Mouse (Mus musculus) intestine, postnatal 0 days (tissue): ENCODE measurements around the gene Gm17657. TPM values are rescaled to one million over a fixed set of nuclear protein-coding genes. Genes with fewer than 3 reads are reported as not detected.

ENCODE experiments used
- ATAC-seq: fragments of 200-750 bp; cut with Nextera tagmentation; 2 replicates; pipeline ENCODE4 v1.8.0; 2017; ENCODE audit warnings: mild to moderate bottlenecking, moderate TSS enrichment, moderate library complexity
- H3K27ac ChIP-seq: fragments of 300-500 bp; sonication (generic); 2 replicates; pipeline ENCODE4 v1.5.1; 2014; ENCODE audit warnings: mild to moderate bottlenecking, low read depth, low read length, moderate library complexity
- H3K27me3 ChIP-seq: fragments of 300-500 bp; sonication (generic); replicated peaks from 2 replicates; pipeline ENCODE4 v1.6.1; 2014; ENCODE audit warnings: low read length, mixed read lengths; ENCODE audit not compliant: control insufficient read depth, insufficient read depth
- H3K36me3 ChIP-seq: fragments of 300-500 bp; sonication (generic); 2 replicates; pipeline ENCODE4 v1.6.1; 2014; ENCODE audit warnings: mild to moderate bottlenecking, moderate library complexity; ENCODE audit not compliant: control insufficient read depth, insufficient read depth
- H3K4me1 ChIP-seq: fragments of 300-500 bp; sonication (generic); replicated peaks from 2 replicates; pipeline ENCODE4 v1.6.1; 2014; ENCODE audit warnings: antibody characterized with exemption, low read length, mixed read lengths; ENCODE audit not compliant: control insufficient read depth, insufficient read depth
- H3K4me2 ChIP-seq: fragments of 300-500 bp; sonication (generic); replicated peaks from 2 replicates; pipeline ENCODE4 v1.6.1; 2014; ENCODE audit warnings: low read depth, mild to moderate bottlenecking, moderate library complexity
- H3K4me3 ChIP-seq: fragments of 300-500 bp; sonication (generic); 2 replicates; pipeline ENCODE4 v1.5.1; 2014; ENCODE audit warnings: low read depth, low read length
- H3K9ac ChIP-seq: fragments of 300-500 bp; sonication (generic); 2 replicates; pipeline ENCODE4 v1.6.1; 2014; ENCODE audit warnings: mild to moderate bottlenecking, low read depth, low read length
- H3K9me3 ChIP-seq: fragments of 300-500 bp; sonication (generic); 2 replicates; pipeline ENCODE4 v1.6.1; 2016; ENCODE audit warnings: mixed run types; ENCODE audit not compliant: control insufficient read depth
- CTCF ChIP-seq: sonication (generic); IDR thresholded peaks from 2 replicates; pipeline ENCODE4 v1.5.1; 2016; ENCODE audit warnings: low read depth, mild to moderate bottlenecking, control low read depth, antibody characterized with exemption, moderate library complexity
- WGBS: fragments of 180-500 bp; shearing (Covaris S2); extraction: QIAGEN DNeasy Blood & Tissue Kit; methylation state at CpG from one replicate; pipeline ENCODE4 v1.1.7; 2014; 5-methylcytosine and 5-hydroxymethylcytosine counted together
- polyA plus RNA-seq: library from polyadenylated mRNA; unstranded; fragments of >200 nt; fragmentation: Nextera tagmentation; extraction: Ambion mirVana; gene quantifications from 2 replicates; pipeline ENCODE4 v1.2.1, GENCODE M21; 2015

Gene Gm17657
- polyA plus RNA-seq, 1 experiment from 2014 or later, result not detected

DNA sequence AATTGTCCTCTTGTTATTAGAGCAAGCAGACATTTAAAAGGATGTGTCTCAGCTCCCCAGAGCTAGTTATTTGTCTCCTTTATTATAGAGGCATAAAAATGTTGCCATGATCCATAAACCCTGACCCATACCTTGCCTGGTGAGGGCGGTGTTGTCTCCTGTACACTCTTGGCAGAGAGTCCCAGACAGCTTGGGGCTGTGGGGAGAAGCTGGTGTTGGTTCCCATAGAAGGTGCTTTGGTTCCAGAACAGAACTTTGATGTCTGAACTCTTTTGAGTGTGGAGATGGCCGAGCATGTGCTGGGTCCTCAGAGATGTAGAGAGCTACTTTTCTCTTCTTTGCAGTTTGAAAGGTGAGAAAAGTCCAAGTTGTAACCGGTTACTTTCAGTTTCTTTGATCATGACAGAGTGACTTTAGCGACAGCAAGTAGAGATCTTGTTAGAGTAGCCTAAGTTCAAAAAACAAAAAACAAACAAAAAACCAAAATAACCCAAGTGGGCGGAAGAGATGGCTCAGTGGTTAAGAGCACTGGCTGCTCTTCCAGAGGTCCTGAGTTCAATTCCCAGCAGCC is 2.8 kb upstream of the Gm17657 start, which contains the start of gene Tmem217:
Gene Tmem217, minus strand, starts transcription at position 224 of the 571 bp plus-strand sequence.
- H3K4me1 ChIP-seq, result peaks cover 13% of the 10 kb centered on the region; the same call in 1 of the 2 replicates
- no peak for ATAC-seq
- H3K36me3 ChIP-seq, result no peaks in the 10 kb centered on the region
- H3K27me3 ChIP-seq, result no peaks in the 10 kb centered on the region
- peak; percentile 45 for TF ChIP-seq CTCF
- H3K4me2 ChIP-seq, result peak within 1 kb of the TSS; percentile 93
- no peak within 1 kb of the TSS for H3K9ac ChIP-seq
- H3K9me3 ChIP-seq, result no peaks in the 10 kb centered on the region
- H3K27ac ChIP-seq, result peak within 1 kb of the TSS; percentile 21
- 66% methylated on average over 5 of the region's 5 CpGs for WGBS
- 0 out of 2 replicates have a peak within 1 kb of the TSS, but pooled peaks have one; percentile 14 for H3K4me3 ChIP-seq

DNA sequence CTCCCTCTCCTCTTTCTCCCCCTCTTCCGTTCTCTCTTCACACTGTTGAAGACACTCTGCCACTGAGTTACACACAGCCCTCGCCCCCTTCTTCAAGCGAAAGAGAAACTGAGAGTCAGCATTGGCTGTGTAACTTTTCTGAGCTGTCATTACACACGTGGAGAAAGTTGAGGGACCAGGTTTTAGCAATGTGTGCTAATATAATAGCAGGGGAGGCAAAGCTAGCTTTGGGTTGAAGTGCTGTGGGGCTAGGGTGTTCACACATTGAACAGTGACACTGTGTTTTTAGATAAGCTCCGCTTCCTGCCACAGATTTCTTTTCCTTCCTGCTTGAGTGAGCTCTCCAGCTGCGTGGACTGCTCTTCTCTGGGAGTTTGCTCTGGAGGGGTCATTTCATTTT is 1.6 kb upstream of the Gm17657 start:
- no peak for ATAC-seq
- Histone ChIP-seq H3K27ac (peak overlapping the region; percentile 21; the same call in 1 of the 2 replicates), H3K4me3 (peak overlapping the region; percentile 14; the same call in 1 of the 2 replicates)

DNA sequence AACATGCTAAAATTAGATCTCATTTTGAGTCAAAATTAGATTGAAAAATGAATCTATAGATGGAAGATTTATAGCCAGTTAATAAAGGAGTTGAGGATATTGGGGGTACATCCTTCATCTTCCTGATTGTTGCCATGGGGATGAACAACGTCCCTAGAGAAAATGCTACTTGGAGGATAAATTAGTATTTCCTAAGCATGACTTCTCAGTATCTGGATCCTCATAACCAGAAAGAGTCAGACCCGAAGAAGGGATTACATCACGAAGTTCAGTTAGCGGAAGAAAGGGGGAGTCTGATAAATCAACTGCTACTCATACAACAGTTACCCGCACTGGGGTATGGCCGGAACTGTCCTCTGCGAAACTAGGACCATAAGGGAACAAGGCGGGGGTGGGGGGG is 444 bp downstream of the Gm17657 start:
- Histone ChIP-seq H3K36me3 (no peaks in the 10 kb centered on the region), H3K9me3 (no peaks in the 10 kb centered on the region), H3K9ac (no peak overlapping the region), H3K27ac (no peak overlapping the region), H3K27me3 (no peaks in the 10 kb centered on the region), H3K4me3 (peak overlapping the region; percentile 73; the same call in 1 of the 2 replicates), H3K4me1 (peaks cover 13% of the 10 kb centered on the region; the same call in 1 of the 2 replicates), H3K4me2 (peak overlapping the region; percentile 93)
- WGBS, result 46% methylated on average over 8 of the region's 8 CpGs
- no peak for ATAC-seq
- TF ChIP-seq CTCF, result no peak

More for the DNA sequence above, 1.6 kb upstream of the Gm17657 start:
- H3K9me3 ChIP-seq, result no peaks in the 10 kb centered on the region
- WGBS, result 33% methylated on average over 6 of the region's 6 CpGs
- peaks cover 13% of the 10 kb centered on the region; the same call in 1 of the 2 replicates for H3K4me1 ChIP-seq
- no peaks in the 10 kb centered on the region for H3K36me3 ChIP-seq
- no peak overlapping the region for H3K9ac ChIP-seq
- no peak for TF ChIP-seq CTCF
- H3K27me3 ChIP-seq, result no peaks in the 10 kb centered on the region
- H3K4me2 ChIP-seq, result peak overlapping the region; percentile 93

DNA sequence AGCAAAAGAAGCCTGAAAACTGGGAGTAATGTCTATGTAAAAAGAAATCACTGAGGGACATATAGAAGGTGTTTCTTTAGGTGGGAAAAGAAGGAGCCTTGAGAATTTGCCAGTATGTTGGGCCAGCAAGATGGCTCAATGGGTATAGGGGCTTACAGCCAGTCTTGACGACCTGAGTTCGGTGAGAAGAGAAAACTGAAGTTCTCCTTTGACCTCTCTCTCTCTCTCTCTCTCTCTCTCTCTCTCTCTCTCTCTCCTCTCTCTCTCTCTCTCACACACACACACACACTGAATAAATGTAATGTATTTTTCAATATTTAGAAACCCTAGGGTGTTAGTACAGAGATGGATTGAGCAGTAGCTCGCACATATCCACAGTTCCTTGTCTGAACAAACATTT is 944 bp downstream of the Gm17657 start:
- 66% methylated on average over 3 of the region's 3 CpGs for WGBS
- H3K4me2 ChIP-seq, result no peak overlapping the region
- H3K4me1 ChIP-seq, result peaks cover 13% of the 10 kb centered on the region; the same call in 1 of the 2 replicates
- no peak overlapping the region for H3K4me3 ChIP-seq
- no peaks in the 10 kb centered on the region for H3K36me3 ChIP-seq
- no peak overlapping the region for H3K9ac ChIP-seq
- no peak overlapping the region for H3K27ac ChIP-seq
- no peak for TF ChIP-seq CTCF
- no peaks in the 10 kb centered on the region for H3K9me3 ChIP-seq
- no peaks in the 10 kb centered on the region for H3K27me3 ChIP-seq
- no peak for ATAC-seq

DNA sequence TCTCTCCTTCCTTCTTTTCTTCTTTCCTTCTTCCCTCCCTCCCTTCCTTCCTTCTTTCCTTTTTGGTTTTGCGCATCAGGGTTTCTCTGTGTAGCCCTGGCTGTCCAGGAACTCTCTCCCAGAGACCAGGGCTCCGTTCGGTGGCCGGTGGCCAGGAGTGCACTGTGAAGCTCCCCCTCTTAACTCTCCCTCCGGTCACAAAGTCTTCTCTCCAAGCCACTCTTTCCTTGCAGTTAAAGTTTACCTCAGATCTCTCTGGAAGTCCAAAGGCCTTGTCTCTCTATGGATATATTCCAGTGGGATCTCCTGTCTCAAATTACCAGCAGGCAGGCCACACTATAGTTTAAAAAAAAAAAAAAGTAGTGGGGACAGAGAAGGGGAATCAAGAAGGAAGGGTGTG is 4.2 kb downstream of the Gm17657 start:
- H3K9me3 ChIP-seq, result no peaks in the 10 kb centered on the region
- TF ChIP-seq CTCF, result no peak
- no peak overlapping the region for H3K27ac ChIP-seq
- ATAC-seq, result no peak
- no peak overlapping the region for H3K4me2 ChIP-seq
- no peaks in the 10 kb centered on the region for H3K27me3 ChIP-seq
- H3K4me1 ChIP-seq, result no peaks in the 10 kb centered on the region
- WGBS, result 79% methylated on average over 5 of the region's 5 CpGs
- no peak overlapping the region for H3K4me3 ChIP-seq
- H3K36me3 ChIP-seq, result no peaks in the 10 kb centered on the region
- H3K9ac ChIP-seq, result no peak overlapping the region

DNA sequence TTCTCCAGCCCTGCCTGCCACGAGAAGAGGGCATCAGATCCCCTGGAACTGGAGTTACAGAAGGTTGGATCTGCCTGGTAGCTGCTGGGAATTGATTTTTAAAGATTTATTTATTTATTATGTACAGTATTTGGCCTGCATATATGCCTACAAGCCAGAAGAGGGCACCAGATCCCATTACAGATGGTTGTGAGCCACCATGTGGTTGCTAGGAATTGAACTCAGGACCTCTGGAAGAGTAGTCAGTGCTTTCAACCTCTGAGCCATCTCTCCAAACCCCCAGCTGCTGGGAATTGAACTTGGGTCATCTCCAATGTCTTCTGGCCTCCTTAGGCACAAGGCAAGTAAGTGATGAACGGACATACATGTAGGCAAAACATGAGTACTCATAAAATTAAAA is 5.4 kb downstream of the Gm17657 start:
- Histone ChIP-seq H3K36me3 (no peaks in the 10 kb centered on the region), H3K9ac (no peak overlapping the region), H3K4me2 (no peak overlapping the region), H3K4me3 (no peak overlapping the region), H3K27ac (no peak overlapping the region), H3K4me1 (no peaks in the 10 kb centered on the region), H3K9me3 (no peaks in the 10 kb centered on the region), H3K27me3 (no peaks in the 10 kb centered on the region)
- 0 out of 2 replicates have a peak, but pooled peaks have one; percentile 8 for TF ChIP-seq CTCF
- no peak for ATAC-seq
- 59% methylated on average over 2 of the region's 2 CpGs for WGBS
